Mouse (Mus musculus) hindbrain, embryonic 12.5 days (tissue): ENCODE results near the gene Ing4. TPM values are rescaled to one million over a fixed set of nuclear protein-coding genes. Genes with fewer than 3 reads are reported as not detected.
A peak's percentile ranks its signal among the peaks of the same experiment; 100 is the strongest.
"Not testable (repeated sequence)": the region's sequence is repeated elsewhere in the genome, so short reads cannot be mapped to it uniquely, and the experiment has no call there.

Experiments
- ATAC-seq: fragments of 200-750 bp; cut with Nextera tagmentation; 2 replicates; pipeline ENCODE4 v1.8.0; 2017; ENCODE audit warnings: moderate TSS enrichment; ENCODE audit not compliant: low FRiP score
- H3K27ac ChIP-seq: fragments of 300-500 bp; sonication (generic); 2 replicates; pipeline ENCODE4 v1.5.1; 2016; ENCODE audit warnings: mild to moderate bottlenecking
- H3K27me3 ChIP-seq: fragments of 300-500 bp; sonication (generic); 2 replicates; pipeline ENCODE4 v1.6.1; 2016; ENCODE audit warnings: mild to moderate bottlenecking
- H3K36me3 ChIP-seq: fragments of 300-500 bp; sonication (generic); 2 replicates; pipeline ENCODE4 v1.6.1; 2016; ENCODE audit warnings: mild to moderate bottlenecking
- H3K4me1 ChIP-seq: fragments of 300-500 bp; sonication (generic); 2 replicates; pipeline ENCODE4 v1.6.1; 2016
- H3K4me2 ChIP-seq: fragments of 300-500 bp; sonication (generic); replicated peaks from 2 replicates; pipeline ENCODE4 v1.6.1; 2016; ENCODE audit warnings: mild to moderate bottlenecking
- H3K4me3 ChIP-seq: fragments of 300-500 bp; sonication (generic); 2 replicates; pipeline ENCODE4 v1.5.1; 2016; ENCODE audit warnings: mild to moderate bottlenecking
- H3K9ac ChIP-seq: fragments of 300-500 bp; sonication (generic); 2 replicates; pipeline ENCODE4 v1.6.1; 2016; ENCODE audit warnings: mild to moderate bottlenecking, moderate library complexity
- H3K9me3 ChIP-seq: fragments of 300-500 bp; sonication (generic); replicated peaks from 2 replicates; pipeline ENCODE4 v1.6.1; 2016; ENCODE audit warnings: mild to moderate bottlenecking
- WGBS: fragments of 180-500 bp; shearing (Covaris S2); methylation state at CpG from one replicate; pipeline ENCODE4 v1.1.7; 2016; 5-methylcytosine and 5-hydroxymethylcytosine counted together
- polyA plus RNA-seq: library from polyadenylated mRNA; unstranded; fragments of >200 nt; fragmentation: Nextera tagmentation; extraction: Ambion mirVana; gene quantifications from 2 replicates; pipeline ENCODE4 v1.2.1, GENCODE M21; 2016

Gene Ing4
- polyA plus RNA-seq, 1 experiment from 2014 or later = 151 TPM

GRCm38 (mm10) chr6:125049678-125050077 lies 10.1 kb downstream of the Ing4 start, which contains the start of gene Acrbp:
Gene Acrbp, plus strand, starts transcription at chr6:125049689.
- H3K4me1 ChIP-seq = peaks cover 2% of the 10 kb centered on the region; the same call in 1 of the 2 replicates
- 38% methylated on average over 20 of the region's 20 CpGs for WGBS
- peaks cover 92% of the 10 kb centered on the region for H3K36me3 ChIP-seq
- H3K9me3 ChIP-seq = no peaks in the 10 kb centered on the region
- H3K4me2 ChIP-seq = no peak within 1 kb of the TSS
- H3K9ac ChIP-seq = no peak within 1 kb of the TSS
- no peak within 1 kb of the TSS for H3K4me3 ChIP-seq
- no peak for ATAC-seq
- H3K27me3 ChIP-seq = no peaks in the 10 kb centered on the region
- H3K27ac ChIP-seq = no peak within 1 kb of the TSS

- Histone ChIP-seq H3K27ac (no peak overlapping the region), H3K4me2 (no peak overlapping the region), H3K9me3 (no peaks in the 10 kb centered on the region), H3K9ac (no peak overlapping the region), H3K4me1 (peaks cover 2% of the 10 kb centered on the region; the same call in 1 of the 2 replicates), H3K4me3 (no peak overlapping the region), H3K36me3 (peaks cover 89% of the 10 kb centered on the region), H3K27me3 (no peaks in the 10 kb centered on the region)
- WGBS = 62% methylated on average over 5 of the region's 5 CpGs
- no peak for ATAC-seq
These were observed 11.7 kb downstream of the Ing4 start for GRCm38 (mm10) chr6:125051237-125051636.

- Histone ChIP-seq H3K36me3 (peaks cover 4% of the 10 kb centered on the region; the same call in 1 of the 2 replicates), H3K9ac (no peak overlapping the region), H3K4me3 (no peak overlapping the region), H3K4me1 (peaks cover 9% of the 10 kb centered on the region), H3K9me3 (no peaks in the 10 kb centered on the region), H3K27ac (0 out of 2 replicates have a peak overlapping the region, but pooled peaks have one; percentile 23), H3K4me2 (no peak overlapping the region), H3K27me3 (no peaks in the 10 kb centered on the region)
- WGBS = 43% methylated on average over 6 of the region's 6 CpGs
- ATAC-seq = peak; percentile 49
These were observed 21.9 kb downstream of the Ing4 start for GRCm38 (mm10) chr6:125061493-125061892.

DNA sequence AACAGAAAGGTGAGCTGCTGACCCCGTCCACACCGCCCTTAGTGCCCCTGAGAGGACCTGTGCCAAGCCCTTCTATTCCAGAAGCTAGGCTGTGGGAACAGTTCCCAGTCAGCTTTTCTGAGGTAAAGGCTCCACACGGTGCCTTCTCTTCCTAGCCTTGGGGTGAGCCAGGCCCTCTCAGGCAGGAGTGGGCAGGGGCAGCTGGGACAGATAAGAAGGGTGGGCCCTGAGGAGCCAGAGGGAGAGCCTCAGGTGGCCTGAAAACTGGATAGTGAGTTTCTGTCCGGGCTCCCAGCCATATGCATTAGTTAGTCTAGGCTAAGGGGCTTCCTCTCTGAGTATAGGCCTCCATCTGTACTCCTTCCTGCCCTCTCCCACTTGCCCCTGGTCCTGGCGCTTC lies 23.0 kb downstream of the Ing4 start:
- Histone ChIP-seq H3K9me3 (no peaks in the 10 kb centered on the region), H3K9ac (no peak overlapping the region), H3K27me3 (no peaks in the 10 kb centered on the region), H3K4me3 (no peak overlapping the region), H3K4me1 (peaks cover 9% of the 10 kb centered on the region), H3K4me2 (no peak overlapping the region), H3K36me3 (peaks cover 4% of the 10 kb centered on the region; the same call in 1 of the 2 replicates), H3K27ac (no peak overlapping the region)
- WGBS = 87% methylated on average over 5 of the region's 5 CpGs
- ATAC-seq = no peak

DNA sequence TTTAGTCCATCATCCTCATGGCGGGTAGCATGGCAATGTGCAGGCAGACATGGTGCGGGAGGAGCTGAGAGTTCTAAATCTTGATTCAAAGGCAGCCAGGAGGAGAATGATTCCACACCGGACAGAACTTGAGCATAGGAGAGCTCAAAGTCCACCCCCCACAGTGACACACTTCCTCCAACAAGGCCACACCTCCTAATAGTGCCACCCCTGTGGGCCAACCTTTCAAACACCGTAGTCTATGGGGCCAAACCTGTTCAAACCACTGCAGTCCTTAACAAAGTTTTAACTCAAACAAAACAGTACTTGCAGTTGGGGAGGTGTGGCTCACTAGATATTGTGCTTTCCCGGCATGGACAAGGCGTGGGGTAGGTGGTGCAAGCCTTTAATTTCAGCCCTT lies 24.3 kb downstream of the Ing4 start:
- 89% methylated on average over 6 of the region's 6 CpGs for WGBS

DNA sequence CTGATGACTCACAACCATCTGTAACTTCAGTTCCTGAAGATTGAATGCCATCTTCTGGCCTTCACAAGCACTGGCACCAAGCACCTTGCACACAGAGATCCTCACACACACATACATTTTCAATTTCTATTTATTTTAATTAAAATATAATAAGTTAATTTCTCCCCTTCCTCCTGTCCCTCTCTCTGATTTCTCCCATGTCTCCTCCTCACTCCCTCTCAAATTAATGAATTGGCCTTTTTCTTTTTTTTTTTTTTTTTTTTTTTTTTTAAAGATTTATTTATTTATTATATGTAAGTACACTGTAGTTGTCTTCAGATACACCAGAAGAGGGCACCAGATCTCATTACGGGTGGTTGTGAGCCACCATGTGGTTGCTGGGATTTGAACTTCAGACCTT lies 25.7 kb downstream of the Ing4 start:
- H3K4me2 ChIP-seq, ATAC-seq, H3K4me3 ChIP-seq, H3K36me3 ChIP-seq, H3K27ac ChIP-seq, H3K9me3 ChIP-seq, H3K9ac ChIP-seq, H3K4me1 ChIP-seq, H3K27me3 ChIP-seq: not testable (repeated sequence)
- no CpG with 5 or more reads among the region's 1 CpGs for WGBS

More for the DNA sequence above, 24.3 kb downstream of the Ing4 start:
- Histone ChIP-seq H3K9me3 (no peaks in the 10 kb centered on the region), H3K27ac (no peak overlapping the region), H3K27me3 (no peaks in the 10 kb centered on the region), H3K9ac (no peak overlapping the region), H3K4me3 (no peak overlapping the region), H3K4me1 (peaks cover 9% of the 10 kb centered on the region), H3K4me2 (no peak overlapping the region), H3K36me3 (no peaks in the 10 kb centered on the region)
- no peak for ATAC-seq

DNA sequence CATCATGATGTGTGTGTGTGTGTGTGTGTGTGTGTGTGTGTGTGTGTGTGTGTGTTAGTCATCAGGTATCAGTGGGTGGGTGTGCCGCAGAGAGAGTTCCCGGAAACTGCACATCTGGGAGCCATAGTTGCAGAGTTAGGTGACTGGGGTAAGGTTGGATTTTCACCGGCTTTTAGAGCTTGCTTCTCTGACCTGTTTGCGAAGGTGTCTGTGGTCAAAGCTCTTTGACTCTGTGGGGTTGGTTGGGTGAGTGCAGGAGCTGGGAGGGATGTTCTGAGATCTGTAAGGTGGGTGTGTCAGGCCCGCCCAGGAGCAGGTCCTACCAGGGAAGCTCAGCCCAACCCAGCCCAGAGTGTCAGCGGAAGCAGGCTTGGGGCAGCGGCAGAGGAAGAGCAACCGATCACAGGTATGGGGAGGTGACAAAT lies 28.0 kb downstream of the Ing4 start, which contains the start of gene Lpar5:
TSS of gene Lpar5 (plus strand) at position 350 of the 425 bp plus-strand sequence.
- no peak within 1 kb of the TSS for H3K27ac ChIP-seq
- H3K4me3 ChIP-seq = no peak within 1 kb of the TSS
- peaks cover 10% of the 10 kb centered on the region for H3K4me1 ChIP-seq
- H3K27me3 ChIP-seq = no peaks in the 10 kb centered on the region
- H3K9ac ChIP-seq = no peak within 1 kb of the TSS
- H3K36me3 ChIP-seq = no peaks in the 10 kb centered on the region
- H3K4me2 ChIP-seq = no peak within 1 kb of the TSS
- H3K9me3 ChIP-seq = no peaks in the 10 kb centered on the region
- 70% methylated on average over 8 of the region's 8 CpGs for WGBS
- ATAC-seq = no peak

- H3K4me3 ChIP-seq = no peak overlapping the region
- H3K36me3 ChIP-seq = no peaks in the 10 kb centered on the region
- no peaks in the 10 kb centered on the region for H3K9me3 ChIP-seq
- H3K27ac ChIP-seq = peak overlapping the region; percentile 83
- no peak overlapping the region for H3K4me2 ChIP-seq
- H3K9ac ChIP-seq = no peak overlapping the region
- H3K4me1 ChIP-seq = peaks cover 10% of the 10 kb centered on the region
- H3K27me3 ChIP-seq = no peaks in the 10 kb centered on the region
- peak; percentile 82 for ATAC-seq
- WGBS = 80% methylated on average over 18 of the region's 18 CpGs
These were observed 31.8 kb downstream of the Ing4 start for GRCm38 (mm10) chr6:125071170-125071895.

GRCm38 (mm10) chr6:125071896-125072279 lies 32.3 kb downstream of the Ing4 start:
- Histone ChIP-seq H3K27me3 (no peaks in the 10 kb centered on the region), H3K27ac (peak overlapping the region; percentile 83), H3K4me1 (peaks cover 10% of the 10 kb centered on the region), H3K4me3 (no peak overlapping the region), H3K4me2 (no peak overlapping the region), H3K9me3 (no peaks in the 10 kb centered on the region), H3K36me3 (no peaks in the 10 kb centered on the region), H3K9ac (no peak overlapping the region)
- 25% methylated on average over 2 of the region's 2 CpGs for WGBS
- peak; percentile 75 for ATAC-seq

GRCm38 (mm10) chr6:125073825-125074224 lies 34.3 kb downstream of the Ing4 start:
- Histone ChIP-seq H3K9ac (no peak overlapping the region), H3K36me3 (no peaks in the 10 kb centered on the region), H3K4me1 (peaks cover 10% of the 10 kb centered on the region), H3K27ac (no peak overlapping the region), H3K9me3 (no peaks in the 10 kb centered on the region), H3K4me2 (no peak overlapping the region), H3K27me3 (no peaks in the 10 kb centered on the region), H3K4me3 (no peak overlapping the region)
- 72% methylated on average over 8 of the region's 8 CpGs for WGBS
- ATAC-seq = no peak

- peaks cover 10% of the 10 kb centered on the region; the same call in 1 of the 2 replicates for H3K4me1 ChIP-seq
- H3K9ac ChIP-seq = peak overlapping the region; percentile 53
- peak overlapping the region; percentile 66 for H3K4me2 ChIP-seq
- H3K4me3 ChIP-seq = peak overlapping the region; percentile 41
- H3K36me3 ChIP-seq = no peaks in the 10 kb centered on the region
- peak; percentile 59 for ATAC-seq
- no peaks in the 10 kb centered on the region for H3K9me3 ChIP-seq
- H3K27ac ChIP-seq = peak overlapping the region; percentile 90
- WGBS = 24% methylated on average over 25 of the region's 25 CpGs
- no peaks in the 10 kb centered on the region for H3K27me3 ChIP-seq
These were observed 41.8 kb downstream of the Ing4 start for GRCm38 (mm10) chr6:125081394-125081793.

GRCm38 (mm10) chr6:125081797-125082560 lies 42.4 kb downstream of the Ing4 start:
- no peaks in the 10 kb centered on the region for H3K27me3 ChIP-seq
- ATAC-seq = peak; percentile 90
- 23% methylated on average over 45 of the region's 45 CpGs for WGBS
- peak overlapping the region; percentile 90 for H3K27ac ChIP-seq
- no peaks in the 10 kb centered on the region for H3K9me3 ChIP-seq
- H3K36me3 ChIP-seq = no peaks in the 10 kb centered on the region
- H3K4me3 ChIP-seq = peak overlapping the region; percentile 41
- H3K9ac ChIP-seq = peak overlapping the region; percentile 53
- peak overlapping the region; percentile 66 for H3K4me2 ChIP-seq
- peaks cover 10% of the 10 kb centered on the region; the same call in 1 of the 2 replicates for H3K4me1 ChIP-seq
